10 mouse cellular contexts compared by ENCODE assay signal in genomic region chr13:46798156-46798555, GRCm38 (mm10).
A peak's percentile ranks its signal among the peaks of the same experiment; 100 is the strongest.
DNase-seq lines count a peak whose midpoint lies in the region; ATAC-seq and TF ChIP-seq lines count a peak whose summit lies in the region.
"Had no signal": no experiment of that assay in that cellular context is flagged by ENCODE, and none has a peak within 500 bp of the region (broad histone marks: within the 10 kb centered on the region; RNA-seq: fewer than 3 reads in every experiment).

No protein-coding gene starts in this region.

- TF ChIP-seq EP300 in stomach, postnatal 0 days (optimal IDR thresholded peaks at IDR 0.05), result no peak

- peak; percentile 98 for TF ChIP-seq CTCF in stomach, postnatal 0 days (IDR thresholded peaks at IDR 0.05; ENCODE audit: low read depth)

- H3K4me3 ChIP-seq in stomach, postnatal 0 days (ENCODE audit: low read depth, low read length), result no peak overlapping the region
- H3K4me3 ChIP-seq: embryonic facial prominence, embryonic 12.5 days; limb, embryonic 12.5 days had no signal

- no peak overlapping the region for H3K9ac ChIP-seq in stomach, postnatal 0 days (ENCODE audit: low read length)
- H3K9ac ChIP-seq: embryonic facial prominence, embryonic 12.5 days; limb, embryonic 12.5 days had no signal

- H3K36me3 ChIP-seq in stomach, postnatal 0 days (ENCODE audit: control insufficient read depth, insufficient read depth, low read length), result peaks cover 10% of the 10 kb centered on the region; the same call in 1 of the 2 replicates

- no peak overlapping the region for H3K27ac ChIP-seq in stomach, postnatal 0 days (replicated peaks)
- H3K27ac ChIP-seq: embryonic facial prominence, embryonic 12.5 days; limb, embryonic 12.5 days had no signal

- no peak overlapping the region for H3K4me2 ChIP-seq in stomach, postnatal 0 days (replicated peaks; ENCODE audit: low read depth)
- H3K4me2 ChIP-seq: embryonic facial prominence, embryonic 12.5 days; limb, embryonic 12.5 days had no signal

- ATAC-seq in inflammation-experienced regulatory T-cells, adult 6 months, result peak; percentile 60
- ATAC-seq in stomach, postnatal 0 days (ENCODE audit: low FRiP score, low TSS enrichment), result no peak

- no peaks in the 10 kb centered on the region for H3K4me1 ChIP-seq in stomach, postnatal 0 days (replicated peaks; ENCODE audit: control insufficient read depth, insufficient read depth)
- H3K4me1 ChIP-seq: embryonic facial prominence, embryonic 12.5 days; limb, embryonic 12.5 days had no signal

- no peaks in the 10 kb centered on the region for H3K27me3 ChIP-seq in stomach, postnatal 0 days (ENCODE audit: control insufficient read depth, insufficient read depth, low read length)
- H3K27me3 ChIP-seq: embryonic facial prominence, embryonic 12.5 days; limb, embryonic 12.5 days had no signal

- no peaks in the 10 kb centered on the region for H3K9me3 ChIP-seq in stomach, postnatal 0 days (ENCODE audit: control insufficient read depth, low read length)
- H3K9me3 ChIP-seq: embryonic facial prominence, embryonic 12.5 days; limb, embryonic 12.5 days had no signal

- DNase-seq in gastrocnemius, postnatal 10 days, result peak; percentile 21
- DNase-seq in gastrocnemius, postnatal 25 days, result no peak
- DNase-seq in 3T3-L1 (ENCODE audit: low read depth, low spot score) (peak; percentile 68), NIH3T3 (ENCODE audit: low read depth) (peak; percentile 74)
- peak; percentile 68 to 72 for DNase-seq in cerebellum, postnatal 14 days
- peak; percentile 51 for DNase-seq in lung, postnatal 25 days (ENCODE audit: low spot score)
- peak; percentile 37 for DNase-seq in stomach, postnatal 0 days (ENCODE audit: low spot score)

- WGBS in stomach, postnatal 0 days, result 33% methylated on average over 4 of the region's 4 CpGs
